Mouse (Mus musculus): ENCODE results near the gene Pigu. TPM values are rescaled to one million over a fixed set of nuclear protein-coding genes. Genes with fewer than 3 reads are reported as not detected.
A peak's percentile ranks its signal among the peaks of the same experiment; 100 is the strongest.

Gene Pigu
- total and polyA plus RNA-seq, 2 experiments, result 9.3 to 24.0 TPM

DNA sequence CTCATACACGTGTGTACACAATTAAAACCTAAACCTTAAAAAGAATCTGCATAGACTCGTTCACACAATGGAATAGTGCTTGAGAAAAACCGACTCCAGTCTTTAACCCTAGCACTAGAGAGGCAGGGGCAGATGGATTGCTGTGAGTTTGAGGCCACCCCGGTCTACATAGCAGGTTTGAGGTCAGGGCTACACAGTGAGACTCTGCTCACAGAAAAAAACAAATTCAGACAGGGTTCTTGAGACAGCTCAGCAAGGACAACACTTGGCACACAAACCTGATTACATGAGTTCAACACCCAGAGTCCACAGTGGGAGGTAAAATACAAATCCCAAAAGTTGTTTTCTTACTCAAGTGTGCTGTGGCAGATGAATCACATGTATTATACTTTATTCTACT is 31.2 kb downstream of the Pigu start:
- H3K4me1 ChIP-seq (ENCODE audit: control insufficient read depth, insufficient read depth, low read length), result no peaks in the 10 kb centered on the region
- no peak overlapping the region for H3K4me3 ChIP-seq (ENCODE audit: insufficient read depth, low read depth, low read length)

DNA sequence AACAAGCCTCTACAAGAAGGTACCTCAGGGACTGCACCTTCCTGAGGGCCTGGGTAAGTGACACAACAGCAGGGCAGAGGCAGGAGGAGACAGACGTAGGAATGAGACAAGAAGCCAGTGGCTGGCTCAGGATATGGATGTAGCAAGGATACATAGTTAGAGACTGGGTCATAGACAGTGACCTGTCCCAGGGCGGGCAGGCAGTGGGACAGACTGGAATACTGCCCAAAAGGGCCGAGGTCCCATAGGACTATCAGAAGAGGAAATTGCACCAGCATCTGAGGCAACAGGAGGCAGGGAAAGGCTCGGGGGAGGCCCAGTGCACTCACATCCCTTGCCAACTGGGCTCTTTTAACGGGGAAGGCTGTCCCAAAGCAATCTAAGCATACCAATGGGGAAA is 36.6 kb downstream of the Pigu start:
- H3K4me1 ChIP-seq (ENCODE audit: control insufficient read depth, insufficient read depth, low read length), result peaks cover 1% of the 10 kb centered on the region; the same call in 1 of the 2 replicates

More for the DNA sequence above, 31.2 kb downstream of the Pigu start:
- no peak for DNase-seq (ENCODE audit: extremely low read depth, low read depth, low spot score)
- Histone ChIP-seq H3K36me3 (ENCODE audit: control insufficient read depth, insufficient read depth, low read length) (peaks cover 23% of the 10 kb centered on the region), H3K9ac (ENCODE audit: low read depth, low read length) (no peak overlapping the region), H3K27me3 (ENCODE audit: control insufficient read depth, insufficient read depth, low read length) (no peaks in the 10 kb centered on the region), H3K27ac (replicated peaks; ENCODE audit: insufficient read depth, low read depth, low read length) (no peak overlapping the region), H3K79me2 (ENCODE audit: control insufficient read depth, insufficient read depth, low read length) (no peaks in the 10 kb centered on the region)
- 94% methylated on average over 4 of the region's 4 CpGs for WGBS
- TF ChIP-seq POLR2A (IDR thresholded peaks at IDR 0.05; ENCODE audit: extremely low read depth, insufficient read depth, low read length), result no peak

DNA sequence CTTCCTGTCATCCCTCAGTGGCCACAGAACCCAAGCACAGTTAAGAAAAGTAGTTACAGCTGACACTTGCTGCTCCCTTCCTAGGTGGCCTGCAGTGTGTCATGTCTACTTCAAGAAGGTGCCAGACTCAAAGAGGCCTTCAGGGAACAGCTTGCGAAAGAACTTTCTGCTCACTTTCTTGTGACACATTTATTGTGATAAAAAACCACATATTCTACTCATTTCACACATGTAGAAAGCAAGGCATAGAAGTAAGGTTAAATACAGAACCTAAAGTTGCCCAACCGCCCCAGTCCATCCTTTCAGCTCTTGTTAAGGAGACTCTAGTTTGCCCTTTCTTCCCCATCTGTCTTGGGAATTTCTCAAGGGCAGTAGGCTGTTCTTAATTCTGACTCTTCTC is 38.6 kb downstream of the Pigu start:
- DNase-seq (ENCODE audit: extremely low read depth, low read depth, low spot score), result no peak
- TF ChIP-seq POLR2A (IDR thresholded peaks at IDR 0.05; ENCODE audit: extremely low read depth, insufficient read depth, low read length) (no peak), CTCF (IDR thresholded peaks at IDR 0.05; ENCODE audit: low read depth, low read length) (no peak)
- H3K79me2 ChIP-seq (ENCODE audit: control insufficient read depth, insufficient read depth, low read length), result no peaks in the 10 kb centered on the region
- no peak overlapping the region for H3K9ac ChIP-seq (ENCODE audit: low read depth, low read length)
- 92% methylated on average over 2 of the region's 2 CpGs for WGBS
- no peak overlapping the region for H3K4me3 ChIP-seq (ENCODE audit: insufficient read depth, low read depth, low read length)
- H3K4me1 ChIP-seq (ENCODE audit: control insufficient read depth, insufficient read depth, low read length), result peaks cover 1% of the 10 kb centered on the region; the same call in 1 of the 2 replicates
- no peaks in the 10 kb centered on the region for H3K27me3 ChIP-seq (ENCODE audit: control insufficient read depth, insufficient read depth, low read length)
- no peak overlapping the region for H3K27ac ChIP-seq (replicated peaks; ENCODE audit: insufficient read depth, low read depth, low read length)
- peaks cover 4% of the 10 kb centered on the region for H3K36me3 ChIP-seq (ENCODE audit: control insufficient read depth, insufficient read depth, low read length)

More for the DNA sequence above, 36.6 kb downstream of the Pigu start:
- H3K4me3 ChIP-seq (ENCODE audit: insufficient read depth, low read depth, low read length), result no peak overlapping the region
- no peak for TF ChIP-seq POLR2A (IDR thresholded peaks at IDR 0.05; ENCODE audit: extremely low read depth, insufficient read depth, low read length)
- TF ChIP-seq CTCF (IDR thresholded peaks at IDR 0.05; ENCODE audit: low read depth, low read length), result no peak
- DNase-seq (ENCODE audit: extremely low read depth, low read depth, low spot score), result peak; percentile 15
- 18% methylated on average over 5 of the region's 5 CpGs for WGBS
- H3K27ac ChIP-seq (replicated peaks; ENCODE audit: insufficient read depth, low read depth, low read length), result no peak overlapping the region
- H3K79me2 ChIP-seq (ENCODE audit: control insufficient read depth, insufficient read depth, low read length), result no peaks in the 10 kb centered on the region
- H3K27me3 ChIP-seq (ENCODE audit: control insufficient read depth, insufficient read depth, low read length), result no peaks in the 10 kb centered on the region
- no peak overlapping the region for H3K9ac ChIP-seq (ENCODE audit: low read depth, low read length)
- no peaks in the 10 kb centered on the region; the same call in 1 of the 2 replicates for H3K36me3 ChIP-seq (ENCODE audit: control insufficient read depth, insufficient read depth, low read length)

DNA sequence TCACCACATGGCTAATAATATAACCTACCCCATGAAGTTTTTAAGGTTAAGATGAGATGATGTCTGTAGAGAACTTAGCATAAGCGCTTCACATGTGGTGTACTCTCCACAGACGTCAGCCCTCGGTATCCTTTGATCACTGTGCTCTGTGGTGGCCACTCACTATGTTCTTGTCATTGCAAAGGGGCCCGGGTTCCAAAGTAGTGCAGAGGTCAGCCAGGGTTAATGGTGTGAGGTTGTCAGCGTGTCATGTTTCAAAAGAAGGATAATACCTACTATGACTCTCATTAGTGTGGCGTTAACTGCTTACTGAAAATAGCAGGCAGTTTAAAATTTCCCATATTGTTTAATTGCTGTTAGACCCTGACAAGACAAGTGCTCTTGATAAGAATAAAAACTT is 43.6 kb downstream of the Pigu start:
- no peaks in the 10 kb centered on the region for H3K4me1 ChIP-seq (ENCODE audit: control insufficient read depth, insufficient read depth, low read length)
- H3K9ac ChIP-seq (ENCODE audit: low read depth, low read length), result no peak overlapping the region
- H3K4me3 ChIP-seq (ENCODE audit: insufficient read depth, low read depth, low read length), result no peak overlapping the region
- no peak for DNase-seq (ENCODE audit: extremely low read depth, low read depth, low spot score)
- WGBS, result 88% methylated on average over 6 of the region's 6 CpGs
- TF ChIP-seq CTCF (IDR thresholded peaks at IDR 0.05; ENCODE audit: low read depth, low read length), result no peak
- TF ChIP-seq POLR2A (IDR thresholded peaks at IDR 0.05; ENCODE audit: extremely low read depth, insufficient read depth, low read length), result no peak
- H3K27ac ChIP-seq (replicated peaks; ENCODE audit: insufficient read depth, low read depth, low read length), result no peak overlapping the region
- peaks cover 13% of the 10 kb centered on the region for H3K36me3 ChIP-seq (ENCODE audit: control insufficient read depth, insufficient read depth, low read length)
- H3K27me3 ChIP-seq (ENCODE audit: control insufficient read depth, insufficient read depth, low read length), result no peaks in the 10 kb centered on the region
- H3K79me2 ChIP-seq (ENCODE audit: control insufficient read depth, insufficient read depth, low read length), result no peaks in the 10 kb centered on the region

DNA sequence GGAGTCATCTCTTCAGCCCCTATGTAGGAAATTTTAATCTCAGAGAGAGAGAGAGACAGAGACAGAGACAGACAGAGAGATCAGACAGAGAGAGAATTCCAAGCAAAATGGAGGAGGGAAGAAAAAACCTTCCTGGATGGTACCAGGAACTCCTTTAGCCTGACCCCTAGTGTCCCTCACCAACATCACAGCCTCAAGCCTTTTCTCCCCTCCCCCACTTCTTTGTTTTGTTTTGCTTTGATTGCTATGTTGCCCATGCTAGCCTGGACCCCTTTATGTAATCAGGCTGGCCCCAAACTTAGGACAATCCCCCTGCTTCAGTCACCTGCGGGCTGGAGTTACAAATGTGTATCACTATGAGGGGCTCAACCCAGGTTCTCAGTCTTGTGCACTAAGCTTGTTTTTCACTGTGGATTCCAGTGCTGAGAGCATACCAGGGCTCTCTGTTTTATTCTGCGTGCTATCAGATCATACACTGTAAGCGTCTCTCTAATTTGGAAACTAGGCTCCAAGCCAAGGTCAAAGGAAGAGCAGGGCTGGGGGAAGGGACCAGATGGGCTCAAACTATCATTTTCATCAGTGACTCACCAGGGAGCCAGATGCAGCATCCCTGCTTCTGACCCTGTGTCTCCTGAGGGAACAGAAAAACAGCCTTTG is 48.2 kb downstream of the Pigu start:
- WGBS, result 19% methylated on average over 3 of the region's 3 CpGs
- TF ChIP-seq CTCF (IDR thresholded peaks at IDR 0.05; ENCODE audit: low read depth, low read length) (peak; percentile 48), POLR2A (IDR thresholded peaks at IDR 0.05; ENCODE audit: extremely low read depth, insufficient read depth, low read length) (no peak)
- Histone ChIP-seq H3K27ac (replicated peaks; ENCODE audit: insufficient read depth, low read depth, low read length) (no peak overlapping the region), H3K4me3 (ENCODE audit: insufficient read depth, low read depth, low read length) (no peak overlapping the region), H3K9ac (ENCODE audit: low read depth, low read length) (no peak overlapping the region), H3K36me3 (ENCODE audit: control insufficient read depth, insufficient read depth, low read length) (peaks cover 19% of the 10 kb centered on the region), H3K79me2 (ENCODE audit: control insufficient read depth, insufficient read depth, low read length) (no peaks in the 10 kb centered on the region), H3K27me3 (ENCODE audit: control insufficient read depth, insufficient read depth, low read length) (no peaks in the 10 kb centered on the region), H3K4me1 (ENCODE audit: control insufficient read depth, insufficient read depth, low read length) (no peaks in the 10 kb centered on the region)
- peak; percentile 37 for DNase-seq (ENCODE audit: extremely low read depth, low read depth, low spot score)

DNA sequence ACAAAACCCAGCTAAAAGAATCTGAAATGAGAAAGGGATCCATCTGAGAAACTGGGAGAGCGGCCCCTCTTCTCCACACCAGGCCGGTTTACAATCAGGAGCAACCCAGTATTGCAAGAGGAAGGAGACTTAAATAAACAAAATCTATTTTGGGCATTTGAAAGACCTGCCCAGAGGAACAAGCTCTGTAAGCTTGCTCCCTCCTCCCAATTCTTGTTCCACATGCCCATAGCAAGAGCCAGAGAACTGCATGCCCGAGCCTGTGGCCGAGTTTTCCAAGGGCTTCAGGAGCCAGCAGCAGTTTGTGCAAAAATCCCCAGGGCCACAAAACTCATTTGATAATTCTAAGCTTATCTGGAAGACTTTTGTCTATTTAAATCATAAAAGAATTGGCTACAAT is 57.7 kb downstream of the Pigu start:
- WGBS, result 74% methylated on average over 4 of the region's 4 CpGs
- H3K36me3 ChIP-seq (ENCODE audit: control insufficient read depth, insufficient read depth, low read length), result peaks cover 19% of the 10 kb centered on the region
- H3K4me3 ChIP-seq (ENCODE audit: insufficient read depth, low read depth, low read length), result no peak overlapping the region
- no peaks in the 10 kb centered on the region for H3K4me1 ChIP-seq (ENCODE audit: control insufficient read depth, insufficient read depth, low read length)
- H3K27me3 ChIP-seq (ENCODE audit: control insufficient read depth, insufficient read depth, low read length), result no peaks in the 10 kb centered on the region
- H3K27ac ChIP-seq (replicated peaks; ENCODE audit: insufficient read depth, low read depth, low read length), result no peak overlapping the region
- no peak overlapping the region for H3K9ac ChIP-seq (ENCODE audit: low read depth, low read length)
- H3K79me2 ChIP-seq (ENCODE audit: control insufficient read depth, insufficient read depth, low read length), result no peaks in the 10 kb centered on the region
- no peak for TF ChIP-seq CTCF (IDR thresholded peaks at IDR 0.05; ENCODE audit: low read depth, low read length)
- TF ChIP-seq POLR2A (IDR thresholded peaks at IDR 0.05; ENCODE audit: extremely low read depth, insufficient read depth, low read length), result no peak
- DNase-seq (ENCODE audit: extremely low read depth, low read depth, low spot score), result no peak
